Mouse (Mus musculus): ENCODE measurements around the gene Pepd.

- TF ChIP-seq POLR2A (IDR thresholded peaks at IDR 0.05; ENCODE audit: borderline replicate concordance, extremely low read depth, low read depth, low read length): no peak
- no peak for TF ChIP-seq CTCF (IDR thresholded peaks at IDR 0.05; ENCODE audit: insufficient read depth, low read length)
These were observed 15.1 kb upstream of the Pepd start for GRCm38 (mm10) chr7:34897058-34897457.
